Mouse (Mus musculus): ENCODE results near the gene Castor1.

DNA sequence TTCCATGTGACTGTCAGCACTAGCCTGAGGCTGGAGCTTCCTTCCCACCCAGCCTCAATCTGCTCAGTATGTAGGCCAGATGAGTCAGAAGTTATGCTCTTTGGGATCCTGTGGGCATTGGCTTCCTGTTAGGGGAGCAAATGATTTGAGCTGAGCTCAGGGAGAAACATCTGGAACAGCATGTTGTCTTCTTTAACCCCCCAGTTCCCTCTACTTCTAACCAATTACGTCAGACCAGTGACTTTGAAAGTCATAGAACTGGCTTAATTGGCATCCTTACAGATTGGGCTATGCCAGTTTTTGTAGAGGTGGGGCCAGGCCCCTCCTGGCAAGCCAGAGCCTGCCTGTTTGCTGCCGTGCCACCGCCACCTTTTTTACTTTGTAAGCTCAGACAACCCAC is 27.3 kb upstream of the Castor1 start:
- TF ChIP-seq POLR2A (IDR thresholded peaks at IDR 0.05; ENCODE audit: extremely low read depth, insufficient read depth, low read length) = no peak
- TF ChIP-seq CTCF (IDR thresholded peaks at IDR 0.05; ENCODE audit: extremely low read depth, insufficient read depth, low read length) = no peak
